Mouse (Mus musculus): ENCODE measurements around the gene Mrgprh.
A peak's percentile ranks its signal among the peaks of the same experiment; 100 is the strongest.

Gene Mrgprh

DNA sequence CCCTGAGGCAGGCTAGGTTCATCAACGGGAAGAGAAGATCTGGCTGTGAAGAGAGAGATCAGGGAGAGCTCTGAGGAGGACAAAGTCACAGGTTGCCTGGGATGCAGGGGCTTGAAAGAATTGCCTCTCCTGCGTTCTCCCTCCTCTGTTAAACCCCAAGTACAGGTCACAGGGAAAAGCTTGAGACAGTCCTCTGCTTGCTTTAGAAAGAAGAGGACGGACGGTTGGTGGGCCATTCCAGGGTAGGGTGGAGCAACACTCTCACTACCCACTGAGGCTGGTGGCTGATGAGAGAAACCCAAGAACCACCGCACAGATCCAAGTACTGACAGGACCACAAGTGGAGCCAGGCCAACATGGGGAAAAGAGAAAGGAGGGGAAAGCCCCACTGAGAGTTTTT is at the start of gene Mrgprh:
TSS of gene Mrgprh (plus strand) at position 301 of the 400 bp plus-strand sequence.
- no peak for DNase-seq (ENCODE audit: low spot score in 2 of 2)

DNA sequence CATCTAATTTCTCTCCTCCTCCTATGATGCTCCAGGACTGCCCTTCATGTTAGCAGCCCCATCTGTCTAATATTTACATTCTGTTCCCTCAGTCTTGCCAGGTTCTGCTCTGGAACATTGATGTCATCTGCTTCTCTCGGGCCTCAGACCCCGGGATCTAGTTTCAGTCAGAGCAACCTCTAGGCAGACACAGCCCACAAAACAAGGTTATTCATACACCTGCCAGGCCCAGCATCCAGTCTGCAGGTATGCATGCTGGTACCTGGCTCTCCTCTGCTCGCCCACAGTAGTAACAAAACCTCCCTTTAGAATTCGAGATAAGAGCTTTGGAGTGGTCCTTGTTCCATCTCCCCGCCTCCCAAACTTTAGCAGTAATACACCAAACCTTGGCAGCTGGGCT is 45.5 kb upstream of the Mrgprh start:
- DNase-seq (ENCODE audit: low spot score in 2 of 2), result no peak

DNA sequence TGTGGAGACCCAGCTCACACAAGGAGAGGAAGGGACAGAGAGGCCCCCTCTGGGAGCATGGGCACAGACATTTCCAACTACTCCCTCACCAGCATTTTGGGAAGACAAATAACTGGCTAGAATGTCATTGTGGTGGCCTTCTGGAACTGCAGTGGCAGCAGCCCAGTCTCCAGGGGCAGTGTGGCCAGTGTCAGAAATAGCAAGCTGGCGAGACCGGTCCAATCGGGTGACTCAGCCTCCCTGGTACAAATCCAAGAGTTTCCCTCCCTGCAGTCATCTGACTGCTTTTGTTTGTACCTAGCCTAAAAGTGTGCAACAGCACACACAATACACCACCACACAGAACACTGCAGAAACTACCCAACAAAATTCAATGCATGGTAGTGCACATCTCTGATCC is 43.6 kb upstream of the Mrgprh start:
- DNase-seq (ENCODE audit: low spot score in 2 of 2), result no peak

DNA sequence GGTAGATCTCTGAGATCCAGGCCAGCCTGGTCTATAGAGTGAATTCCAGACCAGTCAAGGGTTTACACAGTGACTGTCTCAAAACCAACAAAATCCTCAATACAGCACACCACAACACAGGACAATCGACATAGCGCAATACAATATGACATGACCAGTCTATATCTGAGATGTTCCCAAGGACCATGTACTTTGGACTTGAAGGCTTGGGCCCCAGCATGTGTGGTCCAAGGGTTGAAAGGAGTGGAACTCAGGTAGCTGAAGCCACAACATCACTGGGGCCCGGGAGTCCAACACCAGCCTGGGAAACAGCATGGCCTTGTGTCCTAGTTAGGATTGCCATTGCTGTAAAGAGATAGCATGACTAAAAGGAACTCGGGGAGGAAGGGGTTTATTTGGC is 43.2 kb upstream of the Mrgprh start:
- no peak for DNase-seq (ENCODE audit: low spot score in 2 of 2)

DNA sequence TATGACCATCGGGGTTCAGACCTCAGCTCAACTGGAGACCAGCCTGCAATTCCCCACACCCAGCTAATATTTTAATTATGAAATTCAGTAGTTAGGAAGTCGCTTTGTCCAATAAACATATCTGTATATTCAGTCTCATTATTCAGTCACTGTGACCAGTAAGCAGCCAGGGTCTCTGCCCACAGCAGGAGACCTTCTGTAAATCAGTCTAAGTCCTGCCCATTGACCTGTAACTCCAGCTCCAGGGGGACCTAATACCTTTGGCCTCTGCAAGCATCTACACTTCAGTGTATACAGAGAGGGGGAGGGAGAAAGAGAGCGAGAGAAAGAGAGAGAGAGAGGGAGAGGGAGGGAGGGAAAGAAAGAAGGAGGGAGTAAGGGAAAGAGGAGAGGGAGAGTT is 41.5 kb upstream of the Mrgprh start:
- no peak for DNase-seq (ENCODE audit: low spot score in 2 of 2)

DNA sequence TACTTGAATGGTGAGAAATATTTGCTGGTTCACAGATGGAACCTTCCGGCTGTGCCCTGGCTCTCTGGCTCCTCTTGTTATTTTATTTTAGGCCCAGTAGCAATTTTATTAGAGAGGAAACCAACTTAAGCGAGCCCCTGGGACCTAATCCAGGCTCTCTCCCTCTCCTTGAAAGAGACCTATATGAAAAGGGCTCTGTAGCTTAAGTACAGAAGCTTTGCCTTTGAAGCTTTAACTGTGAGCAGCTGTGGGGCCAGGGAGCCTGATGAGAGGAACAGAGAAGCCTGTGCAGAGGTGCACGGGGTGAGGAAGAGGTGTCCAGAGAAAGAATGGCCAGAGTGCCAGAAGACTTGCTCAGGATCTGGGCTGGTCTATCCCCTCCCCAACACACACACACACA is 41.0 kb upstream of the Mrgprh start:
- DNase-seq (ENCODE audit: low spot score in 2 of 2), result no peak

DNA sequence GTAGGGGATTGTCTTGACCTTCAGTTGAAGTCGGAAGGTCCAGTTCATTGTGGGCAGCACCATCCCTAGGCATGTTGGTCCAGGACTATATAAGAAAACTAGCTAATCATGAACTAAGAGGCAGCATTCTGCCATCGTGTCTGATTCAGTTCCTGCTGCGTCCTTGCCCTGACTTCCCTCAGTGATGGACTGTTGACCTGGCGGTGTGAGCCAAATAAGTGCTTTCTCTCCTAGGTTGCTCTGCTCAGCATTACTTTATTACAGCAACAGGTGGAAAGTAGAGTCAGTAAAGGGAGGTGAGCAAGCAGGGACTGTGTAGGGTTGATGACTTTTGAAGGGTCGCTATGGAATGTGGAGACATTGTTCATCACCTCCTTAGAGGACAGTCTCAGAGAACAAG is 40.1 kb upstream of the Mrgprh start:
- no peak for DNase-seq (ENCODE audit: low spot score in 2 of 2)

DNA sequence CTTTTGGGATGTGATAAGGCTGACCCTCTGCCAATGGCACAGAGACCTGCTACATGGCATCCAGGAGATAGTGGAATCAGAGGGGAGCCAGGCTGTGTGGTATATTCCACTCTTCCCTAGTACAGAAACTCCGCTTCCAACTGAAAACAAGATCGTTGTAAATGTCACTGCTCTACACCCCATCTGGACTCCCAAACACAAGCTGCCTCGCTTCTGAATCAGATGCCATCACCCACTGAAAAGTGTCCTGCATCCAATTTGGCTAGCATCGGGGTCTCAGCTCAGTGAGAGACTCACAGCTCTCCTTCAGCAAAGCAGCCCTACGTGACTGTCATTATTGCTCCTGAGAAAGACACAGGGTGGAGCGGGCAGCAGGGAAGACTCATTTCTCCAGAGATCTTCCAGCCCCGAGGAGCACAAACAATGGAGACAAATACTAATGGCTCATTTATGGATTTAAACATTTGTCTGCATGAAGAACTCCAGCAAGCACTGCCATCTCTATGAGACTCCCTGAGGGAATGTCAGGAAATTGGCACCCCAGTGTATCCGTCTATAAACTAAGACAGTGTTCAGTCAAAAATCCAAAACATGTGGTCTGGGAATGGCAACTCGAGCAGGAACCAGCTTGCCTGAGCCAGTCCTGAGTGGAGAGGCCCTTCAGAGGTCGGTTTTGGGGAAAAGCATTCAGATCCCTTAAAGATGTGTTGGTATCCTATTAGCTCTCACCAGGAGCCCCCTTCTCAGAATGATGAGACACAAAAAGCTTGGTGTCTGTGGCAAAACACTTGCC is 36.2 kb upstream of the Mrgprh start:
- peak in 1 of 2 experiments; percentile 74 for DNase-seq (ENCODE audit: low spot score in 2 of 2)

DNA sequence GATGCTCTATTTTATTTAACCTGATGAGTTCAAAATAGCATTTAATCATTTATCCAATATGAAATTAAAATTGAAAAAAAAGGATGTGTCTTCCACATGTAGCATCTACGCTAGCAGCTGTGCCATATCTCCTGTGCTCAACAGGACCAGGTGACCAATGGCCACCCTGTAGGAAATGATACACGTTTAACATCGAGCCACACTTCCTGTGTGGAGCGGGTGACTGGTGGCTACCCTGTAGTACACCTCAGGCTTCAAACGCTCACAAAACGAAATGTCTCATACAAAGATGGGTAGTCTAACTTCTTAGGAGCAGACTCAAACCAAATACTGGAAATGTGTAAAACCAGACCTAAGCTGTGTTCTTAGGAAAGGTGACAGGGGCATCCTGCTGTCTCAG is 32.0 kb upstream of the Mrgprh start:
- no peak for DNase-seq (ENCODE audit: low spot score in 2 of 2)

DNA sequence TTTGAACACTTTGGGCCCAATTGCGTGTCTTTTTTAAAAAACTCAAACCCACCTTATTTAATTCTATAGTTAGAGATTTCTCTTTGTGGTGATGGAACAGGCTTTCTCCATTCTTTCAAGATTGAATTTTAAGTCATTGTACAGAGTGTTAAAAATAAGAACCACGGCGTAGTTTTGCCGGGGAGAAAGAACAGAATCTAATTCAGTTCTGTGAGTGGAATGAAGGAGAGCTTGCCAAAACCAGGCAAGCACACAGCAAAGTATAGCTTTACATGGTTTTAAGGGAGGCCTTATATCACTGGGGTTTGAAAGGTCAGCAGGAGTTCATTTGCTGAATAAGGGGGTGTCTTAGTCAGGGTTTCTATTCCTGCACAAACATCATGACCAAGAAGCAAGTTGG is 31.3 kb upstream of the Mrgprh start:
- DNase-seq (ENCODE audit: low spot score in 2 of 2), result no peak

DNA sequence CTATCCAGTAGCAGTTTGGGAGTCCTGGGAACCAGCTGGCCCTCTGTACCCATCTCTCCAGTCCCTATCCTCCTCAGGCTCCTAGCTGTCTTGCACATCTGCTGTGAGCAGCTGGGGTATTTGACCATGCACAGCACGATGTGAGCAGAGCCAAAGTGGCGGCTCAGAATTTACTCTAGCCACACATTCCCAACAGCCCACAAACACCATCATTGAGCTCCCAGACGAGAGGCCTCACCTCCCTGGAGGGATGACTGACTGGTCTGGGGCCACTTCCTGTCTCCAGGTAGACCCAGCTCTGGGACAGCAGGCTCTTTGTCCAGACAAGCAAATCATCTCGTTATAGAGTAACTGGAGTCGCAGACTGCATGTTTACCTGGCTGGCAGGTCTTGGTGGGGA is 30.0 kb upstream of the Mrgprh start:
- DNase-seq (ENCODE audit: low spot score in 2 of 2), result no peak

DNA sequence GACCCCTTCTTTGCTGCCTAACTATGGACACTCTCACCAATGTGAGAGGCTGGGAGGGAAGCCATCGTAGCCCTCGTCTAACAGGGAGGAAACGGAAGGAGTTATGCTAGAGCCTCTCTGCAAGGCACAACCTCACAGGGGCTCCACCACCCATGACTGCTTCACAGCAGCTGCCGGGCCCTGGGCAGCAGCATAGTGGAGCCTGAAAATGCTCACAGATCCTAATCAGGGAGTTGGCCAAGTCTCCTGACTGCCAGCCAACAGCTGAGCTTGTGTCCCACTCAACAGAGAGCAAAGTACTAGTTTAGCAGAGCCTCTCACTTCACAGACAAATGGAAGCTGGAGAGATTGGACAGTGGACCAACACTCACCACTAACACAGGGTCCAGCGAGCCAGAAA is 29.4 kb upstream of the Mrgprh start:
- DNase-seq (ENCODE audit: low spot score in 2 of 2), result peak in 1 of 2 experiments; percentile 61

DNA sequence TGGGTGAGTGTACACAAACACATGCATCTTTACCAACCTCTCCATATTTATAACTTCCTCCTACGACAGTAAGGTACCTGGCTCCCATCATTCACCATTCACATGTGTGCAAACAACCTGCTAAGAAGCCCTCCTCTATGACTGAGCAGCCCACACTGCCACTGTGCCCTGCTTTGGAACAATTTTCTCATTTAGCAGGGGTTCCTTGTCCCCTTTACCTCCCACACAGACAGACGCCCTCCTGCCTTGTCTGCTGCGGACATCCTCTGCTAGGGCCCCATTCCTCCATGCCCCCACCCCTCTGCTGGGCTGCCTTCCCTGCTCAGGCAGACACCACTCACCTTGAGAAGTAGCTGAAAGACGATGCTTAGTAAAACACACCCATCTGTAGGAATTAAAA is 28.1 kb upstream of the Mrgprh start:
- DNase-seq (ENCODE audit: low spot score in 2 of 2), result no peak

DNA sequence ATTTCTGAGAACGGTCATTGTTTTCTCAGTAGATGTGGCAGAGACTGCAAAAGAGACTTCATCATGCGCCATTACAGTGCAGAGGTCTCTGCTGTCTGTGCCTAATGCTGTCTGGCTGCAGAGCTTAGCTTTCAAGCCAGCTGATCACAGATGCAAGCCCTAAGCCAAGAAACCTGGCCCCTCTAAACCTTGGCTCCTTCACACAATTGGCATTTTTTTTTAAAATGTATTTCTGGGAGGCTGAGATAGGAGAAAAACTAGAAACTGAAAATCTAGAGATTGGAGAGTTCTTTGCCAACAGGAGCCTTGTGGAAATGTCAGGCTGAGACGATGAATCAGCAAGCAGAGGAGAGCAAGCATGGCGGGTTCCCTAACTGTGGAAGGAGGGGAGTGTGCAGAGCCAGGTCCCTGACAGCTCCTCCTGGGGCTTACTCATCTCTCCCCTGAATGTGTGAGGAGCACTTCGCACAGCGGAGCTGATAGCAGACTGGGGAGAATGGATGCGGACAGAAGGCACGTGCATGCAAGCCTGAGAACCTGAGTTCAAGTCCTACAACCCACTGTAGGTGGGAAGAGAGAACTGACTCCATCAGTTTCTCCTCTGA is 26.0 kb upstream of the Mrgprh start:
- DNase-seq (ENCODE audit: low spot score in 2 of 2), result peak; percentile 55 to 73

DNA sequence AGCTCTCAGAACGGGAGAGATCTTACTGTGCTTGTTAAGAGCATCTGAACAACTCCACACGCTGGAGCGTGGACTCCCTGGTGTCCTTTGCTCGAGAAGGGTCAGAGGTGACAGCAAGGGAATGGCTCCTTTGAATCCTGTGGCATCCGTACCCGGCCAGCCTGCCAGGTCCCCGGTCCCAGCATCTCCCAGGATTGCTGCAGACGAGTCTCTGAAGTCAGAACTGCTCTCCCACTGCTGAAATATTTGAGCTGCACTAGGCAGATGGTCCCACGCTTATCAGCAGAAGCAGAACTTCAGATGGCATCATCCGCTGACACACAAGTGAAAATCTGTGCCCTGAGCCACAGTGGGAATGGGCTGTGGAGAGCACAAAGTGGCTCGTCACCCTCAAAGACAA is 24.1 kb upstream of the Mrgprh start:
- peak in 1 of 2 experiments; percentile 53 for DNase-seq (ENCODE audit: low spot score in 2 of 2)

DNA sequence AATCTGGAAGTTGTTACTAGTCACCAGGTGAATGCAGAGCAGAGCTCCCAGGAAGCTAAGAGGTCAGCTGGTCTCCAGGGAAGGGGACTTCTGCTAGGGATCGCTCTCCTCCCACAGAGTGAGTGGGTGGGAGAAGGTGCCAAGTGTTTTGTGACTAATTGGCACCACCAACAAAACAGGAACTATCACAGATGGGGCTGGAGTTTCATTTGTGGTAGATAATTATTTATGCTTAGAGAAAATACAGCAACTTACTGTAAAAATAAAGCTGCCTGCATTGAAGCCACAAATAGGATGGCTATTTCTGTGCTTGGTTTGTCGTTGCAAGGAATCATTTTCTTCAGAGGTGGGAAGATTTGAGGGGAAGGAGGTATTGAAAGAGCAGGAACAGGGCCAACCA is 22.0 kb upstream of the Mrgprh start:
- peak in 1 of 2 experiments; percentile 57 for DNase-seq (ENCODE audit: low spot score in 2 of 2)

DNA sequence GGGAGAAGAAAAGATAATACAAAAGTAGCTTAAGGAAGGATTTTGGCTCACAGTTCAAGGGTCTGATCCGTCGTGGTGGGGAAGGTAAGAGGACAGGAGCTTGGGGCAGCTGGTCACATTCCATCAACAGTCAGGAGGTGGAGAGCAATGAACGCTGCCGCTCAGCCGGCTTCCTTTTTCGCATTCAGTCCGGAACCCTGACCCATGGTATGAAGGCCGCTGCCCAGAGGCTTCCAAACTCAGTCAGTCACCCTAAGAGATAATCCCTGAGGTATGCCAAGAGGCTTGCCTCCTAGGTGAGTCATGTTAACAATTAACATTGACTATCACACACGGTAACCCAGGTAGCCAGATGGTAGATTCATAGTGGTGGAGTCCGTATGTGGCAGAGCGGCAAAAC is 21.4 kb upstream of the Mrgprh start:
- no peak for DNase-seq (ENCODE audit: low spot score in 2 of 2)

DNA sequence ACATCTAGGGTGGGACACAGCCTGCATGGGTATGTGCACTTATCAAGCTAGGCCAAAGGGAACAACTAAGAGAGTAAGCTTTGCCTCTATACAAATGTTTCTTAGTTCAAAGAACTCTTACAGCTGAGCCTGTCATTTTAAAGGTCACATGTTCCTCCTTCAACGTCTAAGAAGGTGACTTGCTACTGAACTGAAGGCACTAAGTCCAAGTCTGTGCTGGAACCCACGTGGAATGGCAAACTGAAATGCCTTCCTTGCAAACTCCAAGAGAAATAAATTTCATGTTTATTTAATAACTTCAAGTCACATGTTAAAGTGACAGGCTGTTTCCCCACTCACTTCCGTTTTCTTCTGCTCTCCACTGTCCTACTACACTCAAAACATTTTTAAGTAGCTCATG is 18.4 kb upstream of the Mrgprh start:
- no peak for DNase-seq (ENCODE audit: low spot score in 2 of 2)

DNA sequence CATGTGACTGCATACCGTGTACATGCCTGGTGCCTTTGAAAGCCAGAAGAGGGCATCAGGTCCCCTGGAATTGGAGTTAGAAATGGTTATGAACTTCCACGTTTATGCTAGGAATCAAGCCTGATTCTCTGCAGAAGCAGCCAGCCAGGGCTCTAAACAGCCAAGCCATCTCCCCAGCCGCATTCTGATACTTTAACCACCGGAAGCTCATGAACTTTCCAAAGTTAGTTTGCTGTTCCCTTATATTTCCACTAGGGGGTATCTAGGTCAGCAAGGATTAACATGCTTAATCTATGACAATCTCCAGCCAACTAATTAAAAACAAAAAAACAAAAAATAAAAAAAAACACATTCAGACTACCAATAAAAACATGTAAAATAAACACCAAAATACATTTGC is 17.8 kb upstream of the Mrgprh start:
- DNase-seq (ENCODE audit: low spot score in 2 of 2), result no peak

DNA sequence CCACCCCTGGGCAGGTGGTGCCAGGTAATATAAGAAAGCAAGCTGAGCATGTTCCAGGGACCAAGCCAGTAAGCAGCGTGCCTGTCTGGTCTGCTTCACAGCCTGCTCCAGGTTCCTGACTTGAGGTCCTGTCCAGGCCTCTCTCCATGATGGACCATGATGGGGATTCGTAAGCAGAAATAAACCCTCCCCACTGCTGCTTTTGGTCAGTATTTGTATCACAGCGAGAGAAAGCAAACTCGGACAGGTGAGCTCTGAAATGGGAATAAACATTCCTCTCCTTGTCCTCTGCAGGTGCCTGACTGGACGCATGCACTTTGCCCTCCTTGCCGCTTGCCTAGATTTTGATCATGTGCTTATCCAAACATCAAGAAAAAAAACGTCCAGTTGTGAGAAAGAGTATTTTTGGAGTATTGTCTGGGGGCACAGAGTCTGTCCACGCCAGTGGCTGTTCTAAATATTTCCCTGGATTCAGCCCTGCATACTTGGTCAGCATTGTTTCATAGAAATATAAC is 16.8 kb upstream of the Mrgprh start:
- no peak for DNase-seq (ENCODE audit: low spot score in 2 of 2)

DNA sequence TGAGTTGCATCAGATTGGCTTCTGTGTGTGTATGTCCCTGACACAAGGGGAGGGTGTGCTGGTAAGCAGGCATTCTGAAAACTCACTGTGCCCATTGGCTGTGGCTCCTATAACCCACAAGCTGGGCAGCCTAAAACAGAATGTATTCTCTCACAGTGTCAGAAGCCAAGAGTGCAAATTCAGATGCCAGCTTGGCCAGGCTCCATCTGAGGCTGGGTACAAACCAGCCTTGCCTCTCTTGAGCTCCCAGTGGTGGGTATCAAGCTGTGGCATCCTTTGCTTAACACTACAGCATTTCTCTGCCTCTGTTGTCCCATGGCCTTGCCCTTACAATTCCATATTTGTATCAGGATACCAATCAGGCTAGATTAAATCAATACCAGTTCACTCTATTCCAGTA is 11.7 kb upstream of the Mrgprh start:
- DNase-seq (ENCODE audit: low spot score in 2 of 2), result no peak

DNA sequence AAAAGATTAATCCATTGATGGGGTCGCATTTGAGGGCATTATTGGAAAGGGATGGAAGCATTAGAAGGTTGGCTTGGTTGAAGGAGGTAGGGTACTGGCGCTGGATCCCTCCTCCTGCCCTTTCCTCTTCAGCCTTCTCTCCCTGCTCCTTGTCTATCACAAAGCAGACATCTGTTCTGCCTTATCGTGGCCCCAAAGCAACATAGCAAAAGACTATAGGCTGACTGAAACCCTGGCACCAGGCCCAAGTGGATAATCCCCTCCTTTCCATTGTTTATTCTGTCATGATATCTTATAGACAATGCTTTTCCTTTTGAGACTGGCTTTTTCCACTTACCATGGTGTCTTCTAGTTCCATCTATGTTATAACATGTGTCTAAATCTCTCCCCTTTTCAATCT is 10.4 kb upstream of the Mrgprh start:
- DNase-seq (ENCODE audit: low spot score in 2 of 2), result no peak

DNA sequence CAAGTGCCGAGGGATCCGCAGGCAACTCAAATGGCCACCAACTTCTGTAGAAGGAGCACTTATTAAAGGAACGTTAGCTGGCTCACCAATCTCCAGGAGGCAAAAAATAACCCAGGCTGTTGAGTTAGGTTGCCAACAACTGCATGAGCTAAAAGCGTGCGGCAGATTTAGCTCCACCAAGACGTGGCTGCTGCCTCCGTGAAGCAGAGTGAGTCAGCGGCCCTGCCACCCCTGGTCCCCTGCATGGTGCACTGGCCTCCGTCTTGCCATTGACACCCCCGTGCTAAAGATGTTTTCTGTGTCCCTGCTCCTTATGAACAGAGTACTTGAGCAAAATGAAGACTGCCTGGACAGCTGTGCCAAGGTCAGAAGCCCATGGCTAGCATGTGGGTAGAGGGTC is 9.0 kb upstream of the Mrgprh start:
- peak; percentile 49 to 76 for DNase-seq (ENCODE audit: low spot score in 2 of 2)
